Mouse (Mus musculus): ENCODE data around the gene Strada. TPM values are rescaled to one million over a fixed set of nuclear protein-coding genes. Genes with fewer than 3 reads are reported as not detected.
"Not testable (repeated sequence)": the region's sequence is repeated elsewhere in the genome, so short reads cannot be mapped to it uniquely, and the experiment has no call there.

Gene Strada
- 27.4 and 30.1 TPM in 2 replicates for polyA plus RNA-seq (2014; fragmentation: Nextera tagmentation; extraction: Ambion mirVana)

DNA sequence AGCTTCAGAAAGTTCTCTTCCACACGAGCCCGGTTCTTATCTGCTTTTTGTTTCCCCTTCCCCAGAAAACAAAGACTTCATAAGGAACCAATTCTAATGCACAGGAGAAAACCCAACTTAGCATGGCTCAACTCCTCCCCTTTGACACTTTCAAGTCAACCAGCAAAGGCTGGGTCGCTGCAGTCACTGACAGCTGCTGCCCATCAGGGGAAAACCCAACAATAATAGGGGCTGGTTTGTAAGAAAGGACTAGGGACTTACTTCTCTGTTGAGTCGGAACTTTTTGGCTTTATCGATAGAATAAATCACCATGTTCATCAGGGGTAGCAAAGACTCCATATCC, at the start of gene Strada:
TSS of gene Strada (minus strand) at position 46 of the 343 bp plus-strand sequence.
- WGBS = 83% methylated on average over 5 of the region's 5 CpGs
- Histone ChIP-seq H3K4me3 (replicated peaks; ENCODE audit: low read length) (no peak within 1 kb of the TSS), H3K4me1 (replicated peaks; ENCODE audit: control insufficient read depth, insufficient read depth, low read length) (no peaks in the 10 kb centered on the region), H3K9me3 (ENCODE audit: control insufficient read depth, low read length) (no peaks in the 10 kb centered on the region), H3K27ac (no peak within 1 kb of the TSS), H3K27me3 (ENCODE audit: control insufficient read depth, insufficient read depth, low read length) (no peaks in the 10 kb centered on the region), H3K4me2 (replicated peaks) (no peak within 1 kb of the TSS), H3K9ac (no peak within 1 kb of the TSS), H3K36me3 (replicated peaks; ENCODE audit: control insufficient read depth, insufficient read depth) (peaks cover 93% of the 10 kb centered on the region)
- DNase-seq (ENCODE audit: low spot score) (no peak), ATAC-seq (ENCODE audit: low FRiP score) (no peak)

DNA sequence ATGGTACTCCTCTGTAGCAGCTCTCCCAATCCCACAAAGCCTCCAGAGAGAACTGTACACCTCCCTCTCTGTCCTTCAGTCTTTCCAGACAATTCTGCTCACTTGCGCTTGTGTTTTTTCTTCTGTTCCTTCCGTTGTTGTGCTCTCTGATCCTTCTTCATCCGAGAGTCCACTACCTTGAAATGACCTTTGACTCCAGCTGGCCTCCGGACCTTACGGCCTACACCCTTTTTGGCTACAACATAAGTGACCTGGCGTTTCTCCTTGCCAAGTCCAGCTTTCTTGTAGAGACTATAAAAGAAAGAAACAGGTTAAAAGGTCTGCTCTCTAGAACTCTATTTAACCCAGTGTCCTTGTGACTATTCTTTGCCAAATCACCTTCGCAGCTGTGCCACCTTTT, 47.4 kb upstream of the Strada start:
- WGBS = 92% methylated on average over 7 of the region's 7 CpGs

DNA sequence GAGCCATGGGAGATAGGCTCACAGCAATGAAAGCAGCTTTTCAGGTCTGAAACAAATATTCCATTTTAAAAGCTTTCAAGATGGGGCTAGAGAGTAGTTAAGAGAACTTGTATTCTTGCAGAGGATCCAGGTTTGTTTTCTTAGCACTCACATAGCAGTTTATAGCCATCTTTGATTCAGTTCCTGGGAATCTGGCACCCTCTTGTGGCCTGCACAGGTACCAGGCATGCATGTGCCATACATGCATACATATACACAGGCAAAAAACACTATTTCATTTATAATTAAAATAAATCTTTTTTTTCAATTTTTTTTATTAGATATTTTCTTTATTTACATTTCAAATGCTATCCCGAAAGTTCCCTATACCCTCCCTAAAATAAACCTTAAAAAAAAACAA, 44.9 kb upstream of the Strada start:
- H3K9me3 ChIP-seq (ENCODE audit: control insufficient read depth, low read length) = no peaks in the 10 kb centered on the region
- H3K36me3 ChIP-seq (replicated peaks; ENCODE audit: control insufficient read depth, insufficient read depth) = peaks cover 100% of the 10 kb centered on the region
- H3K9ac ChIP-seq = no peak overlapping the region
- ATAC-seq (ENCODE audit: low FRiP score) = no peak
- WGBS = 98% methylated on average over 1 of the region's 1 CpGs
- no peaks in the 10 kb centered on the region for H3K4me1 ChIP-seq (replicated peaks; ENCODE audit: control insufficient read depth, insufficient read depth, low read length)
- H3K4me3 ChIP-seq (replicated peaks; ENCODE audit: low read length) = no peak overlapping the region
- H3K4me2 ChIP-seq (replicated peaks) = no peak overlapping the region
- no peak overlapping the region for H3K27ac ChIP-seq
- no peak for DNase-seq (ENCODE audit: low spot score)
- H3K27me3 ChIP-seq (ENCODE audit: control insufficient read depth, insufficient read depth, low read length) = no peaks in the 10 kb centered on the region

More for the DNA sequence above, 47.4 kb upstream of the Strada start:
- Histone ChIP-seq H3K36me3 (replicated peaks; ENCODE audit: control insufficient read depth, insufficient read depth) (peaks cover 97% of the 10 kb centered on the region), H3K27ac (no peak overlapping the region), H3K9me3 (ENCODE audit: control insufficient read depth, low read length) (no peaks in the 10 kb centered on the region), H3K27me3 (ENCODE audit: control insufficient read depth, insufficient read depth, low read length) (no peaks in the 10 kb centered on the region), H3K9ac (no peak overlapping the region), H3K4me1 (replicated peaks; ENCODE audit: control insufficient read depth, insufficient read depth, low read length) (no peaks in the 10 kb centered on the region), H3K4me3 (replicated peaks; ENCODE audit: low read length) (no peak overlapping the region), H3K4me2 (replicated peaks) (no peak overlapping the region)
- no peak for ATAC-seq (ENCODE audit: low FRiP score)
- DNase-seq (ENCODE audit: low spot score) = no peak

DNA sequence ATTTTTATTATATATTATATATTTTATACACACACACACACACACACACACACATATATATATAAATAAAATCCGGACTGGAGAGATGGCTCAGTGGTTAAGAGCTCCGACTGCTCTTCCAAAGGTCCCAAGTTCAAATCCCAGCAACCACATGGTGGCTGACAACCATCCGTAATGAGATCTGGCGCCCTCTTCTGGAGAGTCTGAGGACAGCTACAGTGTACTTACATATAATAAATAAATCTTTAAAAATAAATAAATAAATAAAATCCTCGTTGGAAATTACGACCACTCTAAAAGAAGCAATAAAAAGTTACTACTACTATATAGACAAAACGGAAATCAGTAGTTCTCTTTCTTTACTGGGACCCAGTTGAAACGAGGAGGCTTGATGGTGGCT, 32.0 kb upstream of the Strada start:
- ATAC-seq (ENCODE audit: low FRiP score); H3K4me2 ChIP-seq (replicated peaks): not testable (repeated sequence)
- peaks cover 91% of the 10 kb centered on the region for H3K36me3 ChIP-seq (replicated peaks; ENCODE audit: control insufficient read depth, insufficient read depth)

DNA sequence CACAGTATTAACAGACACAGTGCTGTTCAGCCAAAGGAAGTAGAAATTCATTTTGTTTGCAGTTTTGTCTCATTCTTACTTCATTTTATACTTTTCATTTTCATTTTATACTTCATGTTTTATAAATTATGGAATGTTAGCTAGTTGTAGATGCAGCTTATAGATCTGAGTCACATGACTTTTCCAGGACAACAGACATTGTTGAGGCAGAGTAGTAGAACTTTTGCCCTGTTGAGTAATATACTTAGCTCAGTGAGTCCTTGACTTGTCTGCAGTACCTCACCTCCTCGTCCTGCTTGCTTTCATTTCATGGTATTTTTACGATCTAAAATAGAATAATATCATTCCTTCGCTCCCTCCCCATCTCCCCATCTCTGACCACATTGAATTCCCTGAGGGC, 18.6 kb upstream of the Strada start:
- H3K4me1 ChIP-seq (replicated peaks; ENCODE audit: control insufficient read depth, insufficient read depth, low read length) = peaks cover 20% of the 10 kb centered on the region
- WGBS = 82% methylated on average over 3 of the region's 3 CpGs
- no peak overlapping the region for H3K4me2 ChIP-seq (replicated peaks)
- no peak overlapping the region for H3K9ac ChIP-seq
- H3K27ac ChIP-seq = no peak overlapping the region
- H3K4me3 ChIP-seq (replicated peaks; ENCODE audit: low read length) = no peak overlapping the region
- H3K9me3 ChIP-seq (ENCODE audit: control insufficient read depth, low read length) = no peaks in the 10 kb centered on the region
- ATAC-seq (ENCODE audit: low FRiP score) = no peak
- H3K36me3 ChIP-seq (replicated peaks; ENCODE audit: control insufficient read depth, insufficient read depth) = peaks cover 19% of the 10 kb centered on the region
- no peak for DNase-seq (ENCODE audit: low spot score)
- H3K27me3 ChIP-seq (ENCODE audit: control insufficient read depth, insufficient read depth, low read length) = no peaks in the 10 kb centered on the region

More for the DNA sequence above, 32.0 kb upstream of the Strada start:
- H3K4me1 ChIP-seq (replicated peaks; ENCODE audit: control insufficient read depth, insufficient read depth, low read length); H3K9me3 ChIP-seq (ENCODE audit: control insufficient read depth, low read length); H3K27me3 ChIP-seq (ENCODE audit: control insufficient read depth, insufficient read depth, low read length); DNase-seq (ENCODE audit: low spot score); H3K4me3 ChIP-seq (replicated peaks; ENCODE audit: low read length); H3K27ac ChIP-seq; H3K9ac ChIP-seq: not testable (repeated sequence)
- WGBS = 82% methylated on average over 8 of the region's 8 CpGs

DNA sequence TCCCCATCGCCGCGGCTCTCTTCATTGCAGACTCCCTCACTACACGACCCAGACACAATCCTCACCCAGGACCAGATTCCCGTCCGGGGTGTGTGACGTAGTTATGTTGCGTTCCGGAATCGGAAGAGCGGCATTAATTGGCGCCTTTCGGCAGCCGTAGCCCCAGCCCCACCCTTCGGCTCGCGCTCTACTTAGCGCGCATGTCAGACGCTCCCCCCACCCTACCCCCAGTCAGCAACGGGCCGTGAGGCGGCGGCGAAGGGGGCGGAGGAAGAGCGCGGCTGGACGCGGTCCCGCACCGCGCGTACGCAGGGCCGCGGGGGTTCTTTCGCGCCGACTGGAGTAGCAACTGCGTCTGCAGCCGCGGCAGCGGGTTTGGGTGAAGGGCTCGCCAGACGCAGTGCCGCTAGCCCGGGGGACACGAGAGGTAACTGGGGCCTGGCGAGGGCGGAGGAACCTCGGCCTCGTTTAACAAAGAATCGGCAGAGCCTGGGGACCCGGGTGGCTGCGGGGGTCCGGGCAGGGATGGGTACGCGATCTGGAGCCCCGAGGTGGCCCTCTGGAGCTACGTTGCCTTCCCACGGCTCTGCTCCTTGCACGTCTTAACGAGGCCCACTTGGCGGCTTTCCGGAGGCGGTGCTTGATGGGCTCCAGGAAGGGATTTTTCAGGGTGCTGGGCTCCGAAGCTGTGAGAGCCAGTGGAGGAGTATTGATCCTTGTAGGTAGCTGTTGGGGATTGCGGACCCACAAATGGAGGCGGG, 14.9 kb upstream of the Strada start, which contains the start of gene Ddx42:
TSS of gene Ddx42 (plus strand) at position 197 of the 761 bp plus-strand sequence.
- Histone ChIP-seq H3K4me2 (replicated peaks) (peak within 1 kb of the TSS; percentile 77), H3K9me3 (ENCODE audit: control insufficient read depth, low read length) (no peaks in the 10 kb centered on the region), H3K36me3 (replicated peaks; ENCODE audit: control insufficient read depth, insufficient read depth) (peaks cover 13% of the 10 kb centered on the region), H3K4me1 (replicated peaks; ENCODE audit: control insufficient read depth, insufficient read depth, low read length) (peaks cover 31% of the 10 kb centered on the region), H3K4me3 (replicated peaks; ENCODE audit: low read length) (peak within 1 kb of the TSS; percentile 99), H3K27me3 (ENCODE audit: control insufficient read depth, insufficient read depth, low read length) (no peaks in the 10 kb centered on the region), H3K27ac (peak within 1 kb of the TSS; percentile 98), H3K9ac (peak within 1 kb of the TSS; percentile 99)
- ATAC-seq (ENCODE audit: low FRiP score) (peak; percentile 96), DNase-seq (ENCODE audit: low spot score) (peak; percentile 99)
- under 1% methylated on average over 70 of the region's 70 CpGs for WGBS

DNA sequence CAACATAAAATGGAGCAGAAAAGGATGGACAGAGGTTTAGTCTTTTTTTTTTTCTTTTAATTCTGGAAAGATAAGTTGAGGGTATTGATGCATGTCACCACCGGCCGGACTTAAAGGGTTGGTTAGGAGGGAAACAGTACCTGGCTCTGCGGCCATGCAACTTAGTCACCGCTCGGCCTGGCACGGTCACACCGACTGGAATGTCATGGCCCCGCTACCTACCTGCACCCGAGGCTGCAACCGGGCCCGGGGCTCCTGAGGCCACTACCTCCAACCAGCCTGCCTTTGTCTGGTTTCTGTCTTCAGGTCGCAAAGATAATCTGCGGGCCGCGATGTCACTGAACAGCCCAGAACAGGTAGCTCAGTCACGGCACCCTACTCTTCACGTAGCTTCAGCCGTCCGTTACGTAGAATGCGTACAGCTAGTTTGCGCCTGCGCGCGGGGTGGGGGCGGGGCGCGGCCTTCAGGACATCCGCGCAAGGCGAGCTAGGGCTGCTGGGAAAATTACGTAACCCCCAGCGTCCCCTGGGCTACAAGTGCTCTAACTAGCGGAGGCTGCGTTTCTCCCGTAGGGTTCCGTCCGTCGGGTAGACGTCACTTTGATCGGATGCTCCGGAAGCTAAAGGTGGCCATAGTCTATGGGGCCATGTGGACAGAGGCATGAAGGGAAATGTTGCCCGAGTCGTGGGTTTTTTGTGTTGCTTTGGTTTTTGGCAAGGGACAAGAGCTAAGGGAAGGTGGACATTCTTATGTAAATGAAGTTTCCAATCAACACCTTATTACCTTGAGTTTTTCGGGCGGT, 14.2 kb upstream of the Strada start, which contains the start of gene Ccdc47:
TSS of gene Ccdc47 (minus strand) at position 418 of the 803 bp plus-strand sequence.
- ATAC-seq (ENCODE audit: low FRiP score) (peak; percentile 99), DNase-seq (ENCODE audit: low spot score) (peak; percentile 99)
- Histone ChIP-seq H3K4me2 (replicated peaks) (peak within 1 kb of the TSS; percentile 77), H3K9ac (peak within 1 kb of the TSS; percentile 99), H3K36me3 (replicated peaks; ENCODE audit: control insufficient read depth, insufficient read depth) (peaks cover 21% of the 10 kb centered on the region), H3K4me3 (replicated peaks; ENCODE audit: low read length) (peak within 1 kb of the TSS; percentile 99), H3K27me3 (ENCODE audit: control insufficient read depth, insufficient read depth, low read length) (no peaks in the 10 kb centered on the region), H3K27ac (peak within 1 kb of the TSS; percentile 98), H3K9me3 (ENCODE audit: control insufficient read depth, low read length) (no peaks in the 10 kb centered on the region), H3K4me1 (replicated peaks; ENCODE audit: control insufficient read depth, insufficient read depth, low read length) (peaks cover 31% of the 10 kb centered on the region)
- WGBS = under 1% methylated on average over 46 of the region's 46 CpGs

DNA sequence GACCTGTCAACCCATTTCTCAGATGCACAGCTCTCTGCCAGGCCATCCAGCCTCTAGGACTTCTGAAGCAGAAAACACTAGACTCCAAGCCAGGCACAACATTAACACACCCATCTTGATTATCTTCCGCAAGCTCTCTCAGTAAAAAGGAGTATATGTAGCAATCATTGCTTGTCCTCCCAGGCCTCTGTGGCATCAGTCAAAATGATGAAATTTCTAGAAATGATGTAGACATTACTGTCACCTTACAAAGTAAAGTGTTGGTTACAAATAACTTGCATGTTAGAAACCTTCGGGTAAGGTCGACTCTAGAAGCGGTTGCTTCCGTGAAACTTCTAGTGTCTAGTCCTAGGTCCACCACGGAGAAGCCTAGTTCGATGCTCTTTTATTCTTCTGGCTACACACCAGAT, 13.5 kb upstream of the Strada start:
- DNase-seq (ENCODE audit: low spot score) = no peak
- WGBS = 37% methylated on average over 7 of the region's 7 CpGs

DNA sequence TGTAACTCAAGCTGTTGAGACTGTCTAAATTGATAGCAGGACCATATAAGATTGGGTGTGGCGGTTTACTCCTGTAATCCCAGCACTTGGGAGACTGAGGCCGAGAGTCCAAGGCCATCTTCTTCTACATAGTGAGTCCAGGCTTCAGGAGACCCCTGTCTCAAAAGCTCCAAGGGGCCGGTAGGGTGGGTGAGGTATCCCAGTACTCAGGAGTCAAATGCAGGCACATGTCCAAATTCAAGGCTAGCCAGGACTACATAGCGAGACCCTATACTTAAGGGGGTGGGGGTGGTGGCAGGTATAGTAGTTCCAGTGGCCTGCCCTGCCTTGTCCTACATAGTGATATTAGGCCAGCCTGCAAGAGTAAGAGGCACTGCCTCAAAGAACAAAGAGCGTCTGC, 12.9 kb upstream of the Strada start:
- peak overlapping the region; percentile 99; the same call in 1 of the 2 replicates for H3K4me3 ChIP-seq (replicated peaks; ENCODE audit: low read length)
- peaks cover 31% of the 10 kb centered on the region for H3K4me1 ChIP-seq (replicated peaks; ENCODE audit: control insufficient read depth, insufficient read depth, low read length)
- no peak overlapping the region for H3K27ac ChIP-seq
- 91% methylated on average over 5 of the region's 5 CpGs for WGBS
- H3K27me3 ChIP-seq (ENCODE audit: control insufficient read depth, insufficient read depth, low read length) = no peaks in the 10 kb centered on the region
- ATAC-seq (ENCODE audit: low FRiP score) = no peak
- H3K9me3 ChIP-seq (ENCODE audit: control insufficient read depth, low read length) = no peaks in the 10 kb centered on the region
- H3K4me2 ChIP-seq (replicated peaks) = peak overlapping the region; percentile 77
- H3K9ac ChIP-seq = peak overlapping the region; percentile 99; the same call in 1 of the 2 replicates
- H3K36me3 ChIP-seq (replicated peaks; ENCODE audit: control insufficient read depth, insufficient read depth) = peaks cover 33% of the 10 kb centered on the region
- DNase-seq (ENCODE audit: low spot score) = no peak

More for the DNA sequence above, 13.5 kb upstream of the Strada start:
- ATAC-seq (ENCODE audit: low FRiP score) = no peak
- H3K9me3 ChIP-seq (ENCODE audit: control insufficient read depth, low read length) = no peaks in the 10 kb centered on the region
- no peaks in the 10 kb centered on the region for H3K27me3 ChIP-seq (ENCODE audit: control insufficient read depth, insufficient read depth, low read length)
- H3K27ac ChIP-seq = peak overlapping the region; percentile 98; the same call in 1 of the 2 replicates
- H3K4me3 ChIP-seq (replicated peaks; ENCODE audit: low read length) = peak overlapping the region; percentile 99
- H3K4me1 ChIP-seq (replicated peaks; ENCODE audit: control insufficient read depth, insufficient read depth, low read length) = peaks cover 31% of the 10 kb centered on the region
- H3K4me2 ChIP-seq (replicated peaks) = peak overlapping the region; percentile 77
- H3K9ac ChIP-seq = peak overlapping the region; percentile 99
- peaks cover 27% of the 10 kb centered on the region for H3K36me3 ChIP-seq (replicated peaks; ENCODE audit: control insufficient read depth, insufficient read depth)
